Mouse (Mus musculus): ENCODE measurements around the gene Stard5.

DNA sequence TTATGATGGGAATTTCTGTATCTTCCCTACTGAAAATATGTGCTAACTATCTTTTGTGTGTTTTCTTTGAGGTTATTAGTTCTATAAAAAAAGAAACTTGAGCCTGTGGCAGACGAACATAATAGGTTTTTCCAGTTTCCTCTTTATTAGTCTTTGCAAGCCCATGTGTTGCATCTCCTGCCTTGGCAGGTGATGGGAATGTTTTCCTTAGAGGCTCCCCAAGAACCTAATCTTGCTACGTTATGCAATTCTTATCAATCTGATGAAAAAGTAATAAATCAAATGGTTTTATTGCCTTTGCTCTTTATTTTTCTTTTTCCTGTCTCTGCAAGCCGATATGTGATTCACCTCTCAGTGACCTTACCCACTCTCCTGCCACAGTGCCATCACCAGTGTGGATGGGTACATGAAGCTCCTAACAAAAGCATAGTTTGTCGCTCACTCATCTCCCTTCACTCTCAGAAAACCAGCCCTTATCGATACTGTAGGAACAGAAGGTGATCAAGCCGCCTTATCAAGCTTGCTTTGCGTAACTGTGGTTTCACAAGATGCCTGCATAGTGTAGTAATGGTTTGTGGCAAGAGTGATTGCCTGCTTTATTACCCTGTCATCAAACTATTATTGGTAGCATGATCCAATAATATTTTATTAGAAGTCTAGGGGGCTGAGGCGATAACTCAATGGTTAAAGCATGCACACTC lies 5.1 kb upstream of the Stard5 start:
- TF ChIP-seq CTCF (IDR thresholded peaks at IDR 0.05; ENCODE audit: low read depth) (no peak), EP300 (IDR thresholded peaks at IDR 0.05; ENCODE audit: low read depth) (no peak)
